Mouse (Mus musculus) erythroblast, embryonic 14.5 days (primary cell): Measurements from ENCODE around the gene Ptprs. TPM values are rescaled to one million over a fixed set of nuclear protein-coding genes. Genes with fewer than 3 reads are reported as not detected.

ENCODE experiments used
- H3K27me3 ChIP-seq: 2 replicates; pipeline ENCODE4 v1.6.1; 2012; ENCODE audit warnings: inconsistent platforms; ENCODE audit not compliant: control insufficient read depth
- H3K36me3 ChIP-seq: 2 replicates; pipeline ENCODE4 v1.6.1; 2012; ENCODE audit warnings: mild to moderate bottlenecking, inconsistent platforms; ENCODE audit not compliant: control insufficient read depth
- H3K4me1 ChIP-seq: 2 replicates; pipeline ENCODE4 v1.6.1; 2012; ENCODE audit warnings: inconsistent platforms; ENCODE audit not compliant: control insufficient read depth
- H3K4me3 ChIP-seq: replicated peaks from 2 replicates; pipeline ENCODE3; 2012; ENCODE audit warnings: moderate library complexity, mild to moderate bottlenecking, inconsistent platforms
- H3K9me3 ChIP-seq: 2 replicates; pipeline ENCODE4 v1.6.1; 2012; ENCODE audit warnings: low read length, inconsistent platforms, mixed read lengths; ENCODE audit not compliant: control insufficient read depth
- GATA1 ChIP-seq: IDR thresholded peaks from 2 replicates; pipeline ENCODE4 v1.6.1; 2012; ENCODE audit warnings: low read length, inconsistent platforms, mixed read lengths
- TAL1 ChIP-seq: IDR thresholded peaks from 3 replicates; pipeline ENCODE4 v1.6.1; 2012; ENCODE audit warnings: low read length, inconsistent platforms, mixed read lengths
- polyA plus RNA-seq: library from polyadenylated mRNA; stranded (reverse); fragments of >175 nt; gene quantifications from 2 replicates; pipeline ENCODE4 v1.2.3, GENCODE M21; 2012

The Ptprs gene
- polyA plus RNA-seq, 1 experiment = 0.44 TPM

DNA sequence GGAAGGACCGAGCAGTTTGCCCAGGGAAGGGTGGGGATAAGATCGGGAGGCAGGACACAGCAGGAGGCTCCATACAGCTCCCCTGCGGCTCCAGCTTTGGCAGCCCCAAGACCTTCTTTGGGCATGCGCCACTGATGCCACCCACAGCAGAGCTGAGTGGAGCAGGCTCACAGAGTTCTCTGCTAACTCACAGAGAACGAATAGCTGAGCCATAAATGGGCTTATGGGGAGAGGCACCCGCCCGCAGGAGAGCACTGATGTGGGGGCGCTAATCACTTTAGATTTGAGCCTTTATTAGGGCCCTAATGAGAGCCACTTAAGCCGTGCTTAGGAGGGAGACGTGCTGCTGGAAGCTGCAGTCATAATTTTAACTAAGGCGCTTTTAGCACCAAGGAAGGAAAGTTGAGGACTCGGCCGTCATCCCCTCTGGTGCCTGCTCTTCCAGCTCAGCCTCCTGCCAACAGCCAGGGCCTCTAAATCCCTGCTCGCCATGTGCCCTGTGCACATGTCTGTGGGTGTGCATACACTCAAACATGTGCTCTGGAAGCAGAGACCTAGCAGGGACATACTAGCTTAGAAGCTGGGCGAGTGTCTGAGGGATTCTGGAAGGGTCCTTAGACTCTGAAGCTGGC is 105.1 kb downstream of the Ptprs start:
- no peak overlapping the region for H3K4me3 ChIP-seq
- H3K9me3 ChIP-seq = no peaks in the 10 kb centered on the region
- TF ChIP-seq GATA1 = no peak
- no peaks in the 10 kb centered on the region; the same call in 1 of the 2 replicates for H3K4me1 ChIP-seq
- no peaks in the 10 kb centered on the region for H3K27me3 ChIP-seq
- peaks cover 35% of the 10 kb centered on the region for H3K36me3 ChIP-seq

GRCm38 (mm10) chr17:56370090-56370489 is 106.2 kb downstream of the Ptprs start:
- no peaks in the 10 kb centered on the region; the same call in 1 of the 2 replicates for H3K4me1 ChIP-seq
- H3K9me3 ChIP-seq = no peaks in the 10 kb centered on the region
- peaks cover 31% of the 10 kb centered on the region for H3K36me3 ChIP-seq
- no peaks in the 10 kb centered on the region for H3K27me3 ChIP-seq
- H3K4me3 ChIP-seq = no peak overlapping the region
- TF ChIP-seq TAL1 (no peak), GATA1 (no peak)

GRCm38 (mm10) chr17:56368291-56368790 is 107.9 kb downstream of the Ptprs start:
- no peaks in the 10 kb centered on the region for H3K9me3 ChIP-seq
- no peaks in the 10 kb centered on the region for H3K27me3 ChIP-seq
- H3K4me1 ChIP-seq = no peaks in the 10 kb centered on the region; the same call in 1 of the 2 replicates
- H3K36me3 ChIP-seq = peaks cover 31% of the 10 kb centered on the region
- no peak for TF ChIP-seq GATA1
- TF ChIP-seq TAL1 = no peak
- no peak overlapping the region for H3K4me3 ChIP-seq

DNA sequence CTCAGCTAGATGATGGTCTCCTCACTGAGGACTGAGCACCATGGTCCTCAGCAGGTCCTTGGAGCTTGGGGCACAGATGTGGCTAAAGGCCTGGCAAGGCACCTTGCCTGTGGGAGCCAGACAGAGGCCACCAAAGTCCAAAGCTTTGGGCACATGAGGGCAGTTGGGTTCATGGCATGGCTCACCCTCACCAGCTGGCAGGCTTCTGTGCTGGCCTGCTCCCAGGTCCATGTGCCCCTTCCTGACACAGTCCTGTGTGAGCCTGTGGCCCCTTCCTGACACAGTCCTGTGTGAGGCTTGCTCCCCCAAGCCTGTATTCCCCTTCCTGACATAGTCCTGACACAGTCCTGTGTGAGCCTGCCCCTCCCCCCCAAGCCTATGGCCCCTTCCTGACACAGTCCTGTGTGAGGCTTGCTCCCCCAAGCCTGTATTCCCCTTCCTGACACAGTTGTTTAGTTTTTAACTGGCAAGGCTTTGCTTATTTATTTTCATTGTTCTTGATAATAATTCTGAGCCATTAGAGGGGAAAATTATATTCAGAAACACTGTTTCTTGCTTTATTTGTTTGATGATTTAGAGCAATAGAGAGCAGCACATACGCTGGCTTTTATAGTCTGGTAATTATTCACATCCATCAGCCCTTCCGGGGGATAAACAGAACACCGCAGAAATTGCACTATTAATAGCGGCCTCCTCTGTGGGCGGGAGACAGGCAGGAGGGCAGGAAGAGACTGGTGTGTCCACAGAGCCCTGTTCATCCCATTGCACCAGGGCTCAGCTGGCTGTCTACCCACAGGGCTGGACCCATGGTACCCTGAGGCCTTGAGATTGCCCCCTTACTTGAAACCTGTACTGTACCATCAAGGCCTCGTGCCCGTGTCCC is 110.3 kb downstream of the Ptprs start:
- no peaks in the 10 kb centered on the region for H3K27me3 ChIP-seq
- no peaks in the 10 kb centered on the region; the same call in 1 of the 2 replicates for H3K4me1 ChIP-seq
- peaks cover 31% of the 10 kb centered on the region for H3K36me3 ChIP-seq
- H3K4me3 ChIP-seq = no peak overlapping the region
- TF ChIP-seq GATA1 = no peak
- no peak for TF ChIP-seq TAL1
- H3K9me3 ChIP-seq = no peaks in the 10 kb centered on the region

Other genes with a start within 250 kb of the Ptprs start
- 0.64 and 0.80 TPM in 2 replicates for gene Fem1a, start 219.7 kb downstream of the Ptprs start, polyA plus RNA-seq
- gene Ticam1, start 199.7 kb downstream of the Ptprs start, polyA plus RNA-seq = 0.90 and 0.96 TPM in 2 replicates
- gene Plin3, start 183.6 kb downstream of the Ptprs start, polyA plus RNA-seq = 0.86 and 1.3 TPM in 2 replicates
- not detected in 2 replicates for gene Arrdc5, start 176.2 kb downstream of the Ptprs start, polyA plus RNA-seq
- gene Uhrf1, start 173.2 kb downstream of the Ptprs start, polyA plus RNA-seq = 30.4 and 30.5 TPM in 2 replicates
- 1.1 and 2.2 TPM in 2 replicates for gene Kdm4b, start 150.4 kb downstream of the Ptprs start, polyA plus RNA-seq
- not detected in 2 replicates for gene Znrf4, start 35.9 kb upstream of the Ptprs start, polyA plus RNA-seq
- gene Gm20219, start 77.9 kb upstream of the Ptprs start, polyA plus RNA-seq = 0.04 and 0.10 TPM in 2 replicates
- 26.3 and 27.6 TPM in 2 replicates for gene Safb2, start 108.1 kb upstream of the Ptprs start, polyA plus RNA-seq
- 27.9 and 29.6 TPM in 2 replicates for gene Safb, start 108.3 kb upstream of the Ptprs start, polyA plus RNA-seq
- gene 2410015M20Rik, start 133.3 kb upstream of the Ptprs start, polyA plus RNA-seq = 21.4 and 25.5 TPM in 2 replicates
- 810 and 1,011 TPM in 2 replicates for gene Rpl36, start 136.9 kb upstream of the Ptprs start, polyA plus RNA-seq
- gene Lonp1, start 150.4 kb upstream of the Ptprs start, polyA plus RNA-seq = 6.7 TPM in 2 replicates
- gene Catsperd, start 151.7 kb upstream of the Ptprs start, polyA plus RNA-seq = not detected in 2 replicates
- gene Ranbp3, start 196.8 kb upstream of the Ptprs start, polyA plus RNA-seq = 16.4 and 17.4 TPM in 2 replicates
- 70.5 and 83.1 TPM in 2 replicates for gene Ndufa11, start 241.3 kb upstream of the Ptprs start, polyA plus RNA-seq
- gene Vmac, start 241.5 kb upstream of the Ptprs start, polyA plus RNA-seq = 0.22 and 0.55 TPM in 2 replicates